ENCODE assay signal across 8 mouse cellular contexts in genomic region chr9:121778066-121778624, GRCm38 (mm10). TPM values are rescaled to one million over a fixed set of nuclear protein-coding genes. Genes with fewer than 3 reads are reported as not detected.
DNase-seq lines count a peak whose midpoint lies in the region; ATAC-seq lines count a peak whose summit lies in the region.

No protein-coding gene starts in this region.

- DNase-seq in heart, adult 8-10 months (ENCODE audit: low spot score) = no peak
- DNase-seq in left cerebral cortex, adult 11 months (ENCODE audit: low spot score) = peak; percentile 77
- DNase-seq in thymus, postnatal 14 days = no peak
- DNase-seq in natural killer cell, adult 2 months (ENCODE audit: low spot score in 2 of 2) = no peak

- peaks cover 51% of the 10 kb centered on the region for H3K27me3 ChIP-seq in heart, embryonic 11.5 days (ENCODE audit: control insufficient read depth, insufficient read depth, low read length)
- H3K27me3 ChIP-seq in heart, embryonic 15.5 days = peaks cover 41% of the 10 kb centered on the region
- peaks cover 47% of the 10 kb centered on the region for H3K27me3 ChIP-seq in midbrain, embryonic 15.5 days (replicated peaks)

- H3K27ac ChIP-seq in heart, embryonic 11.5 days (ENCODE audit: low read depth, low read length) = no peak overlapping the region
- no peak overlapping the region for H3K27ac ChIP-seq in heart, embryonic 15.5 days
- H3K27ac ChIP-seq in midbrain, embryonic 15.5 days = 0 out of 2 replicates have a peak overlapping the region, but pooled peaks have one; percentile 17

- H3K4me2 ChIP-seq in heart, embryonic 11.5 days = peak overlapping the region; percentile 66
- peak overlapping the region; percentile 75 for H3K4me2 ChIP-seq in heart, embryonic 15.5 days
- H3K4me2 ChIP-seq in midbrain, embryonic 15.5 days = peak overlapping the region; percentile 73

- H3K9me3 ChIP-seq in heart, embryonic 11.5 days (replicated peaks; ENCODE audit: control insufficient read depth, low read length) = no peaks in the 10 kb centered on the region
- H3K9me3 ChIP-seq in heart, embryonic 15.5 days (replicated peaks) = no peaks in the 10 kb centered on the region
- H3K9me3 ChIP-seq in midbrain, embryonic 15.5 days = no peaks in the 10 kb centered on the region

- no peak for ATAC-seq in heart, embryonic 11.5 days (replicated peaks; ENCODE audit: insufficient number of reproducible peaks, low FRiP score, low TSS enrichment)
- peak; percentile 50; the same call in 1 of the 2 replicates for ATAC-seq in common myeloid progenitor, adult 5-6 weeks (replicated peaks; ENCODE audit: low read depth, poor library complexity, severe bottlenecking)
- ATAC-seq in heart, embryonic 15.5 days (replicated peaks; ENCODE audit: insufficient number of reproducible peaks, insufficient read depth, low FRiP score, low read depth) = peak; percentile 40; the same call in 1 of the 2 replicates
- ATAC-seq in midbrain, embryonic 15.5 days (replicated peaks) = peak; percentile 67

- H3K9ac ChIP-seq in heart, embryonic 11.5 days (ENCODE audit: low read depth, low read length) = no peak overlapping the region
- peak overlapping the region; percentile 40 for H3K9ac ChIP-seq in heart, embryonic 15.5 days
- peak overlapping the region; percentile 31 for H3K9ac ChIP-seq in midbrain, embryonic 15.5 days

- H3K36me3 ChIP-seq in heart, embryonic 11.5 days (ENCODE audit: control insufficient read depth, insufficient read depth, low read length) = no peaks in the 10 kb centered on the region
- no peaks in the 10 kb centered on the region for H3K36me3 ChIP-seq in heart, embryonic 15.5 days
- H3K36me3 ChIP-seq in midbrain, embryonic 15.5 days (replicated peaks) = no peaks in the 10 kb centered on the region

- H3K4me1 ChIP-seq in heart, embryonic 11.5 days (ENCODE audit: control insufficient read depth, insufficient read depth, low read length) = peaks cover 12% of the 10 kb centered on the region
- H3K4me1 ChIP-seq in heart, embryonic 15.5 days (replicated peaks) = peaks cover 34% of the 10 kb centered on the region
- peaks cover 12% of the 10 kb centered on the region for H3K4me1 ChIP-seq in midbrain, embryonic 15.5 days

- peak overlapping the region; percentile 32 for H3K4me3 ChIP-seq in heart, embryonic 11.5 days (ENCODE audit: low read depth, low read length)
- peak overlapping the region; percentile 40 for H3K4me3 ChIP-seq in heart, embryonic 15.5 days
- H3K4me3 ChIP-seq in midbrain, embryonic 15.5 days = peak overlapping the region; percentile 40

- 16% methylated on average over 54 of the region's 54 CpGs for WGBS in heart, embryonic 11.5 days (ENCODE audit: insufficient replicate concordance)
- whole genome bisulfite sequencing in heart, embryonic 15.5 days = 13% methylated on average over 54 of the region's 54 CpGs
- 13% methylated on average over 54 of the region's 54 CpGs for WGBS in midbrain, embryonic 15.5 days

RNA-seq across cellular contexts. Expression of gene Klhl40, which starts 0.7 kb away (rescaled TPM):
- polyA plus RNA-seq in heart, embryonic 11.5 days (2014; fragmentation: Nextera tagmentation; extraction: Ambion mirVana) = 0.59 and 0.84 TPM in 2 replicates
- total RNA-seq in heart, adult 8-10 months (2022) = 10 to 100 TPM; 17.9 to 23.6 (median 20.0) TPM
- 0.59 TPM in 1 of 2 replicates, not detected in the other for total RNA-seq in common myeloid progenitor, adult 5-6 weeks (2017)
- 4.5 and 5.5 TPM in 2 replicates for polyA plus RNA-seq in heart, embryonic 15.5 days (2015; fragmentation: Nextera tagmentation; extraction: Ambion mirVana)
- 1.6 and 1.9 TPM in 2 replicates for polyA plus RNA-seq in midbrain, embryonic 15.5 days (2015; fragmentation: Nextera tagmentation; extraction: Ambion mirVana)

RNA-seq across cellular contexts. Expression of gene Hhatl, which starts 14.2 kb away (rescaled TPM):
- 3.6 and 4.8 TPM in 2 replicates for polyA plus RNA-seq in heart, embryonic 11.5 days (2014; fragmentation: Nextera tagmentation; extraction: Ambion mirVana)
- 100 to 1,000 TPM; 100 to 119 (median 118) TPM for total RNA-seq in heart, adult 8-10 months (2022)
- not detected in 2 replicates for total RNA-seq in common myeloid progenitor, adult 5-6 weeks (2017)
- polyA plus RNA-seq in heart, embryonic 15.5 days (2015; fragmentation: Nextera tagmentation; extraction: Ambion mirVana) = 17.5 and 18.3 TPM in 2 replicates
- 0.09 TPM in 1 of 2 replicates, not detected in the other for polyA plus RNA-seq in midbrain, embryonic 15.5 days (2015; fragmentation: Nextera tagmentation; extraction: Ambion mirVana)

RNA-seq across cellular contexts. Expression of gene Zfp651, which starts 19.0 kb away (rescaled TPM):
- 7.1 and 7.8 TPM in 2 replicates for polyA plus RNA-seq in heart, embryonic 11.5 days (2014; fragmentation: Nextera tagmentation; extraction: Ambion mirVana)
- 100 to 1,000 TPM; 120 to 131 (median 129) TPM for total RNA-seq in heart, adult 8-10 months (2022)
- 0.15 and 1.5 TPM in 2 replicates for total RNA-seq in common myeloid progenitor, adult 5-6 weeks (2017)
- polyA plus RNA-seq in heart, embryonic 15.5 days (2015; fragmentation: Nextera tagmentation; extraction: Ambion mirVana) = 18.2 and 23.0 TPM in 2 replicates
- polyA plus RNA-seq in midbrain, embryonic 15.5 days (2015; fragmentation: Nextera tagmentation; extraction: Ambion mirVana) = 28.8 and 30.3 TPM in 2 replicates

RNA-seq across cellular contexts. Expression of gene Nktr, which starts 59.2 kb away (rescaled TPM):
- 46.8 and 64.6 TPM in 2 replicates for polyA plus RNA-seq in heart, embryonic 11.5 days (2014; fragmentation: Nextera tagmentation; extraction: Ambion mirVana)
- total RNA-seq in heart, adult 8-10 months (2022) = 10 to 100 TPM; 24.5 to 39.2 (median 29.8) TPM
- 100 and 118 TPM in 2 replicates for total RNA-seq in common myeloid progenitor, adult 5-6 weeks (2017)
- 43.6 and 46.0 TPM in 2 replicates for polyA plus RNA-seq in heart, embryonic 15.5 days (2015; fragmentation: Nextera tagmentation; extraction: Ambion mirVana)
- polyA plus RNA-seq in midbrain, embryonic 15.5 days (2015; fragmentation: Nextera tagmentation; extraction: Ambion mirVana) = 51.0 and 52.1 TPM in 2 replicates
